Mouse (Mus musculus) kidney, embryonic 16.5 days (tissue): ENCODE results near the gene Gm10803. TPM values are rescaled to one million over a fixed set of nuclear protein-coding genes. Genes with fewer than 3 reads are reported as not detected.
"Not testable (repeated sequence)": the region's sequence is repeated elsewhere in the genome, so short reads cannot be mapped to it uniquely, and the experiment has no call there.

Experiments used
- ATAC-seq: fragments of 200-750 bp; cut with Nextera tagmentation; 2 replicates; pipeline ENCODE4 v1.8.0; 2017; ENCODE audit warnings: moderate TSS enrichment; ENCODE audit not compliant: low FRiP score, low TSS enrichment
- H3K27ac ChIP-seq: fragments of 300-500 bp; sonication (generic); 2 replicates; pipeline ENCODE4 v1.5.1; 2014; ENCODE audit warnings: low read length
- H3K27me3 ChIP-seq: fragments of 300-500 bp; sonication (generic); 2 replicates; pipeline ENCODE4 v1.6.1; 2014; ENCODE audit warnings: low read length, control low read depth, mixed read lengths; ENCODE audit not compliant: insufficient read depth
- H3K36me3 ChIP-seq: fragments of 300-500 bp; sonication (generic); 2 replicates; pipeline ENCODE4 v1.6.1; 2014; ENCODE audit warnings: low read length, control low read depth, mixed read lengths; ENCODE audit not compliant: insufficient read depth
- H3K4me1 ChIP-seq: fragments of 300-500 bp; sonication (generic); 2 replicates; pipeline ENCODE4 v1.6.1; 2014; ENCODE audit warnings: low read length, control low read depth, mixed read lengths; ENCODE audit not compliant: insufficient read depth
- H3K4me2 ChIP-seq: fragments of 300-500 bp; sonication (generic); replicated peaks from 2 replicates; pipeline ENCODE4 v1.6.1; 2014; ENCODE audit warnings: low read depth, low read length
- H3K4me3 ChIP-seq: fragments of 300-500 bp; sonication (generic); 2 replicates; pipeline ENCODE4 v1.5.1; 2014; ENCODE audit warnings: mild to moderate bottlenecking, low read length
- H3K9ac ChIP-seq: fragments of 300-500 bp; sonication (generic); replicated peaks from 2 replicates; pipeline ENCODE4 v1.6.1; 2014; ENCODE audit warnings: low read length
- H3K9me3 ChIP-seq: fragments of 300-500 bp; sonication (generic); 2 replicates; pipeline ENCODE4 v1.6.1; 2016; ENCODE audit warnings: low read length, control low read depth
- WGBS: fragments of 180-500 bp; shearing (Covaris S2); extraction: QIAGEN DNeasy Blood & Tissue Kit; methylation state at CpG from one replicate; pipeline ENCODE4 v1.1.7; 2014; 5-methylcytosine and 5-hydroxymethylcytosine counted together
- polyA plus RNA-seq: library from polyadenylated mRNA; unstranded; fragments of >200 nt; fragmentation: Nextera tagmentation; extraction: Ambion mirVana; gene quantifications from 2 replicates; pipeline ENCODE4 v1.2.1, GENCODE M21; 2015

Gm10803 gene
- polyA plus RNA-seq, result not detected in 2 replicates

- not testable (repeated sequence) for H3K9me3 ChIP-seq, H3K9ac ChIP-seq, H3K4me2 ChIP-seq, H3K36me3 ChIP-seq, H3K4me1 ChIP-seq, H3K4me3 ChIP-seq, H3K27me3 ChIP-seq, H3K27ac ChIP-seq, ATAC-seq
- 89% methylated on average over 2 of the region's 2 CpGs for WGBS
These were observed at the start of gene Gm10803 for GRCm38 (mm10) chr2:93560268-93560667. Gene Gm10803, plus strand, starts transcription at chr2:93560568.

- Histone ChIP-seq H3K4me3 (no peak overlapping the region), H3K4me1 (no peaks in the 10 kb centered on the region), H3K27ac (no peak overlapping the region), H3K9me3 (no peaks in the 10 kb centered on the region), H3K36me3 (no peaks in the 10 kb centered on the region), H3K4me2 (no peak overlapping the region), H3K9ac (no peak overlapping the region), H3K27me3 (no peaks in the 10 kb centered on the region)
- ATAC-seq, result no peak
- WGBS, result 85% methylated on average over 1 of the region's 1 CpGs
These were observed 49.5 kb upstream of the Gm10803 start for GRCm38 (mm10) chr2:93510839-93511238.

- H3K4me3 ChIP-seq, result no peak overlapping the region
These were observed 48.2 kb upstream of the Gm10803 start for GRCm38 (mm10) chr2:93512130-93512529.

GRCm38 (mm10) chr2:93515246-93515645 lies 45.1 kb upstream of the Gm10803 start:
- 81% methylated on average over 4 of the region's 4 CpGs for WGBS
- Histone ChIP-seq H3K9ac (no peak overlapping the region), H3K9me3 (peaks cover 4% of the 10 kb centered on the region; the same call in 1 of the 2 replicates), H3K27me3 (0 out of 2 replicates have a peak, but pooled peaks cover 1% of the 10 kb centered on the region), H3K4me2 (no peak overlapping the region), H3K4me1 (no peaks in the 10 kb centered on the region), H3K27ac (no peak overlapping the region), H3K36me3 (no peaks in the 10 kb centered on the region), H3K4me3 (no peak overlapping the region)
- no peak for ATAC-seq

More at GRCm38 (mm10) chr2:93512130-93512529, 48.2 kb upstream of the Gm10803 start:
- WGBS, result 66% methylated on average over 6 of the region's 7 CpGs
- no peaks in the 10 kb centered on the region for H3K4me1 ChIP-seq
- H3K4me2 ChIP-seq, result no peak overlapping the region
- no peak overlapping the region for H3K9ac ChIP-seq
- no peaks in the 10 kb centered on the region for H3K36me3 ChIP-seq
- ATAC-seq, result no peak
- no peak overlapping the region for H3K27ac ChIP-seq
- no peaks in the 10 kb centered on the region for H3K27me3 ChIP-seq
- H3K9me3 ChIP-seq, result no peaks in the 10 kb centered on the region

- no peak for ATAC-seq
- H3K9ac ChIP-seq, result no peak overlapping the region
- H3K9me3 ChIP-seq, result peaks cover 4% of the 10 kb centered on the region; the same call in 1 of the 2 replicates
- H3K27ac ChIP-seq, result no peak overlapping the region
- H3K36me3 ChIP-seq, result no peaks in the 10 kb centered on the region
- no peak overlapping the region for H3K4me3 ChIP-seq
- H3K4me1 ChIP-seq, result peaks cover 4% of the 10 kb centered on the region; the same call in 1 of the 2 replicates
- 60% methylated on average over 4 of the region's 4 CpGs for WGBS
- no peak overlapping the region for H3K4me2 ChIP-seq
- H3K27me3 ChIP-seq, result peaks cover 25% of the 10 kb centered on the region
These were observed 39.3 kb upstream of the Gm10803 start for GRCm38 (mm10) chr2:93521042-93521441.

GRCm38 (mm10) chr2:93521571-93521970 lies 38.8 kb upstream of the Gm10803 start:
- H3K9ac ChIP-seq, result no peak overlapping the region
- H3K4me3 ChIP-seq, result no peak overlapping the region
- 42% methylated on average over 6 of the region's 6 CpGs for WGBS
- peaks cover 4% of the 10 kb centered on the region; the same call in 1 of the 2 replicates for H3K9me3 ChIP-seq
- H3K27me3 ChIP-seq, result peaks cover 25% of the 10 kb centered on the region
- ATAC-seq, result no peak
- H3K4me2 ChIP-seq, result no peak overlapping the region
- peaks cover 4% of the 10 kb centered on the region; the same call in 1 of the 2 replicates for H3K4me1 ChIP-seq
- H3K27ac ChIP-seq, result no peak overlapping the region
- H3K36me3 ChIP-seq, result no peaks in the 10 kb centered on the region

GRCm38 (mm10) chr2:93522005-93522404 lies 38.4 kb upstream of the Gm10803 start:
- Histone ChIP-seq H3K9me3 (peaks cover 4% of the 10 kb centered on the region; the same call in 1 of the 2 replicates), H3K4me1 (peaks cover 4% of the 10 kb centered on the region; the same call in 1 of the 2 replicates), H3K4me2 (no peak overlapping the region), H3K27ac (no peak overlapping the region), H3K4me3 (no peak overlapping the region), H3K27me3 (peaks cover 25% of the 10 kb centered on the region), H3K9ac (no peak overlapping the region), H3K36me3 (no peaks in the 10 kb centered on the region)
- no peak for ATAC-seq
- 21% methylated on average over 16 of the region's 16 CpGs for WGBS

GRCm38 (mm10) chr2:93525033-93525762 lies 35.2 kb upstream of the Gm10803 start:
- Histone ChIP-seq H3K9me3 (no peaks in the 10 kb centered on the region), H3K4me1 (peaks cover 4% of the 10 kb centered on the region; the same call in 1 of the 2 replicates), H3K27ac (no peak overlapping the region), H3K9ac (no peak overlapping the region), H3K4me2 (no peak overlapping the region), H3K27me3 (peaks cover 24% of the 10 kb centered on the region), H3K36me3 (no peaks in the 10 kb centered on the region), H3K4me3 (no peak overlapping the region)
- WGBS, result 56% methylated on average over 16 of the region's 16 CpGs
- ATAC-seq, result no peak

- ATAC-seq, result no peak
- Histone ChIP-seq H3K9ac (no peak overlapping the region), H3K27me3 (0 out of 2 replicates have a peak, but pooled peaks cover 4% of the 10 kb centered on the region), H3K4me2 (no peak overlapping the region), H3K36me3 (no peaks in the 10 kb centered on the region), H3K9me3 (no peaks in the 10 kb centered on the region), H3K4me3 (no peak overlapping the region), H3K4me1 (no peaks in the 10 kb centered on the region), H3K27ac (no peak overlapping the region)
- 31% methylated on average over 4 of the region's 4 CpGs for WGBS
These were observed 30.8 kb upstream of the Gm10803 start for GRCm38 (mm10) chr2:93529602-93530001.

- H3K27ac ChIP-seq, result no peak overlapping the region
- no peak for ATAC-seq
- no peak overlapping the region for H3K9ac ChIP-seq
- no peaks in the 10 kb centered on the region for H3K9me3 ChIP-seq
- no peaks in the 10 kb centered on the region for H3K36me3 ChIP-seq
- WGBS, result 85% methylated on average over 7 of the region's 7 CpGs
- H3K4me2 ChIP-seq, result no peak overlapping the region
- H3K27me3 ChIP-seq, result no peaks in the 10 kb centered on the region
- H3K4me3 ChIP-seq, result no peak overlapping the region
- no peaks in the 10 kb centered on the region for H3K4me1 ChIP-seq
These were observed 26.5 kb upstream of the Gm10803 start for GRCm38 (mm10) chr2:93533891-93534290.
